Mouse (Mus musculus): ENCODE data around the gene Art2b.
"Not testable (repeated sequence)": the region's sequence is repeated elsewhere in the genome, so short reads cannot be mapped to it uniquely, and the experiment has no call there.

DNA sequence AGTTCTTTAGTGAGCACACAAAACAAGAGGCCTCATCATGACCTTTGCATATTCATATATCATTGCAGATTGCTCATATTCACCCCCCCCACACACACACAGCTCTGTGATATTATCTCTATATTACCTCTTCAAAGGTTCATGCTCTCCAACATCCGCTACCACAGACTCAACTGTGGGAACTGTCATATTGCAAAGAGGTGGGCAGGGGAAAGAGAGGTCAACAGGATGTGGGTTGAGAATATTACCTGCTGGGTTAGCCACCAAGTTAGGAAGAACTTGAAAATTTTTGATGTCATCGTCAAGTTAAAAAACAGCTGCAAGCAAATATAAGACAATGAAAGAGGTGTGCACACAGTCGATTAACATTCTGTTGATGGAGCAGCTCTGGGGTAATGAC, 4.5 kb downstream of the Art2b start:
- TF ChIP-seq CTCF, EP300 (IDR thresholded peaks at IDR 0.05; ENCODE audit: low read depth): not testable (repeated sequence)

Measured in heart, postnatal 0 days (tissue).